Mouse (Mus musculus) CH12F3 (cell line): ENCODE data around the gene Sptbn2.

Experiments used
- in situ Hi-C: fragments of 300-500 bp; cut with MboI; formaldehyde crosslinking; loops from 2 replicates; pipeline ENCODE4 v1.14.3; 2020; ENCODE audit warnings: low sequenced_read_pairs

The Sptbn2 gene

GRCm38 (mm10) chr19:4711098-4711600, at the start of gene Sptbn2:
Gene Sptbn2 (plus strand): TSS chr19:4711167.
- in situ Hi-C loops = no loop called here

- in situ Hi-C loops = no loop called here
These were observed 44.2 kb upstream of the Sptbn2 start for GRCm38 (mm10) chr19:4666815-4667214.

GRCm38 (mm10) chr19:4670776-4671175, 40.2 kb upstream of the Sptbn2 start:
- in situ Hi-C loops = no loop called here

- in situ Hi-C loops = no loop called here
These were observed 38.6 kb upstream of the Sptbn2 start for GRCm38 (mm10) chr19:4672401-4672800.

- in situ Hi-C loops = no loop called here
These were observed 16.6 kb upstream of the Sptbn2 start for GRCm38 (mm10) chr19:4694346-4694745.

- in situ Hi-C loops = no loop called here
These were observed 13.8 kb upstream of the Sptbn2 start for GRCm38 (mm10) chr19:4697121-4697520.

- in situ Hi-C loops = no loop called here
These were observed 13.2 kb upstream of the Sptbn2 start for GRCm38 (mm10) chr19:4697721-4698120.

- in situ Hi-C loops = no loop called here
These were observed 12.7 kb upstream of the Sptbn2 start, which contains the start of gene Gm960 for GRCm38 (mm10) chr19:4698205-4698677. Gene Gm960 (minus strand): TSS chr19:4698668.

- in situ Hi-C loops = no loop called here
These were observed 12.1 kb upstream of the Sptbn2 start for GRCm38 (mm10) chr19:4698856-4699255.

- in situ Hi-C loops = no loop called here
These were observed 11.1 kb upstream of the Sptbn2 start for GRCm38 (mm10) chr19:4699821-4700220.

- in situ Hi-C loops = no loop called here
These were observed 10.3 kb upstream of the Sptbn2 start for GRCm38 (mm10) chr19:4700656-4701055.

GRCm38 (mm10) chr19:4701221-4701620, 9.7 kb upstream of the Sptbn2 start:
- in situ Hi-C loops = no loop called here

- in situ Hi-C loops = no loop called here
These were observed 2.2 kb upstream of the Sptbn2 start for GRCm38 (mm10) chr19:4708765-4709164.

GRCm38 (mm10) chr19:4711601-4712155, 711 bp downstream of the Sptbn2 start:
- in situ Hi-C loops = no loop called here

GRCm38 (mm10) chr19:4712156-4712780, 1.3 kb downstream of the Sptbn2 start:
- in situ Hi-C loops = no loop called here

- in situ Hi-C loops = no loop called here
These were observed 2.0 kb downstream of the Sptbn2 start for GRCm38 (mm10) chr19:4712781-4713526.

GRCm38 (mm10) chr19:4713886-4714285, 2.9 kb downstream of the Sptbn2 start:
- in situ Hi-C loops = no loop called here

GRCm38 (mm10) chr19:4716756-4717155, 5.8 kb downstream of the Sptbn2 start:
- in situ Hi-C loops = no loop called here

- in situ Hi-C loops = no loop called here
These were observed 6.3 kb downstream of the Sptbn2 start for GRCm38 (mm10) chr19:4717281-4717680.

GRCm38 (mm10) chr19:4718716-4719115, 7.7 kb downstream of the Sptbn2 start:
- in situ Hi-C loops = no loop called here

- in situ Hi-C loops = no loop called here
These were observed 8.4 kb downstream of the Sptbn2 start for GRCm38 (mm10) chr19:4719351-4719764.

- in situ Hi-C loops = no loop called here
These were observed 9.1 kb downstream of the Sptbn2 start for GRCm38 (mm10) chr19:4720112-4720511.
